Mouse (Mus musculus) gastrocnemius, adult 8-10 months (tissue): ENCODE results near the gene 5430419D17Rik. TPM values are rescaled to one million over a fixed set of nuclear protein-coding genes. Genes with fewer than 3 reads are reported as not detected.

Experiments
- DNase-seq, 2 experiments: peaks; one replicate each; pipeline ENCODE4 v3.0.0; 2022; ENCODE audit warnings: low spot score in 2 of 2
- total RNA-seq, 4 experiments: library from RNA; stranded (reverse); gene quantifications; 2 replicates each; pipeline ENCODE4 v1.2.4; 2022

Gene 5430419D17Rik
- total RNA-seq, result not detected

- no peak for DNase-seq
Measured at GRCm38 (mm10) chr7:131174121-131174520, at the start of gene 5430419D17Rik. TSS of gene 5430419D17Rik (plus strand) at chr7:131174402.

GRCm38 (mm10) chr7:131130021-131130420 is 44.2 kb upstream of the 5430419D17Rik start:
- no peak for DNase-seq

GRCm38 (mm10) chr7:131133181-131133580 is 41.0 kb upstream of the 5430419D17Rik start:
- no peak for DNase-seq

- no peak for DNase-seq
Measured at GRCm38 (mm10) chr7:131146214-131146613, 28.0 kb upstream of the 5430419D17Rik start, which contains the start of gene 4933402N03Rik. TSS of gene 4933402N03Rik (minus strand) at chr7:131146314.

- no peak for DNase-seq
Measured at GRCm38 (mm10) chr7:131150179-131150578, 24.0 kb upstream of the 5430419D17Rik start.

GRCm38 (mm10) chr7:131153044-131153443 is 21.2 kb upstream of the 5430419D17Rik start:
- DNase-seq, result no peak

GRCm38 (mm10) chr7:131162251-131162650 is 12.0 kb upstream of the 5430419D17Rik start:
- DNase-seq, result no peak

GRCm38 (mm10) chr7:131167771-131168170 is 6.4 kb upstream of the 5430419D17Rik start:
- DNase-seq, result no peak

GRCm38 (mm10) chr7:131169099-131169498 is 5.1 kb upstream of the 5430419D17Rik start:
- DNase-seq, result no peak

GRCm38 (mm10) chr7:131182685-131183084 is 8.5 kb downstream of the 5430419D17Rik start:
- no peak for DNase-seq

GRCm38 (mm10) chr7:131184339-131184738 is 10.1 kb downstream of the 5430419D17Rik start:
- DNase-seq, result no peak

GRCm38 (mm10) chr7:131187047-131187446 is 12.8 kb downstream of the 5430419D17Rik start:
- no peak for DNase-seq

- DNase-seq, result no peak
Measured at GRCm38 (mm10) chr7:131187996-131188395, 13.8 kb downstream of the 5430419D17Rik start.

GRCm38 (mm10) chr7:131223086-131223485 is 48.9 kb downstream of the 5430419D17Rik start:
- no peak for DNase-seq

- DNase-seq, result no peak
Measured at GRCm38 (mm10) chr7:131236091-131236490, 61.9 kb downstream of the 5430419D17Rik start.

- DNase-seq, result no peak
Measured at GRCm38 (mm10) chr7:131244993-131245392, 70.8 kb downstream of the 5430419D17Rik start.

GRCm38 (mm10) chr7:131256841-131257240 is 82.6 kb downstream of the 5430419D17Rik start:
- no peak for DNase-seq

- DNase-seq, result no peak
Measured at GRCm38 (mm10) chr7:131257309-131257708, 83.1 kb downstream of the 5430419D17Rik start.

- DNase-seq, result no peak
Measured at GRCm38 (mm10) chr7:131260946-131261345, 86.7 kb downstream of the 5430419D17Rik start.

- DNase-seq, result no peak
Measured at GRCm38 (mm10) chr7:131264251-131264650, 90.0 kb downstream of the 5430419D17Rik start.

GRCm38 (mm10) chr7:131265851-131266250 is 91.6 kb downstream of the 5430419D17Rik start:
- DNase-seq, result no peak

- no peak for DNase-seq
Measured at GRCm38 (mm10) chr7:131297151-131297550, 122.9 kb downstream of the 5430419D17Rik start.

- no peak for DNase-seq
Measured at GRCm38 (mm10) chr7:131303340-131303739, 129.1 kb downstream of the 5430419D17Rik start.

- DNase-seq, result no peak
Measured at GRCm38 (mm10) chr7:131306733-131307132, 132.5 kb downstream of the 5430419D17Rik start.
